Mouse (Mus musculus) embryonic fibroblast, embryonic 13.5 days (primary cell): ENCODE results near the gene Plekhg2. TPM values are rescaled to one million over a fixed set of nuclear protein-coding genes. Genes with fewer than 3 reads are reported as not detected.
A peak's percentile ranks its signal among the peaks of the same experiment; 100 is the strongest.

Experiments
- H3K27ac ChIP-seq: 2 replicates; pipeline ENCODE4 v1.5.1; 2012; ENCODE audit warnings: low read length, control low read depth, inconsistent platforms; ENCODE audit not compliant: insufficient read depth
- H3K4me1 ChIP-seq: 2 replicates; pipeline ENCODE4 v1.6.1; 2011; ENCODE audit warnings: low read length; ENCODE audit not compliant: control insufficient read depth, insufficient read depth
- H3K4me3 ChIP-seq: 2 replicates; pipeline ENCODE4 v1.5.1; 2011; ENCODE audit warnings: mild to moderate bottlenecking, control low read depth, low read length; ENCODE audit not compliant: insufficient read depth
- CTCF ChIP-seq: IDR thresholded peaks from 2 replicates; pipeline ENCODE4 v1.5.1; 2011; ENCODE audit warnings: mild to moderate bottlenecking, control low read depth, low read length, moderate library complexity, borderline replicate concordance; ENCODE audit not compliant: insufficient read depth
- POLR2A ChIP-seq: IDR thresholded peaks from 2 replicates; pipeline ENCODE4 v1.6.1; 2011; ENCODE audit warnings: low read depth, mild to moderate bottlenecking, control low read depth, low read length, moderate library complexity
- polyA plus RNA-seq: library from polyadenylated mRNA; stranded (reverse); fragments of >200 nt; gene quantifications from 2 replicates; pipeline ENCODE4 v1.2.4, GENCODE M21; 2011; ENCODE audit warnings: low read depth; ENCODE audit not compliant: missing spikeins, insufficient read length

Plekhg2 gene
- polyA plus RNA-seq = 66.5 and 68.5 TPM in 2 replicates

- Histone ChIP-seq H3K4me1 (peaks cover 13% of the 10 kb centered on the region; the same call in 1 of the 2 replicates), H3K27ac (peak within 1 kb of the TSS; percentile 96), H3K4me3 (peak within 1 kb of the TSS; percentile 97)
- TF ChIP-seq CTCF (no peak), POLR2A (peak; percentile 82)
These were observed at the start of gene Plekhg2 for GRCm38 (mm10) chr7:28372251-28373108. Gene Plekhg2 (minus strand): TSS chr7:28372599.

GRCm38 (mm10) chr7:28419416-28419815 is 47.0 kb upstream of the Plekhg2 start:
- Histone ChIP-seq H3K4me1 (peaks cover 13% of the 10 kb centered on the region), H3K27ac (peak overlapping the region; percentile 89), H3K4me3 (no peak overlapping the region)
- TF ChIP-seq POLR2A (no peak), CTCF (no peak)

DNA sequence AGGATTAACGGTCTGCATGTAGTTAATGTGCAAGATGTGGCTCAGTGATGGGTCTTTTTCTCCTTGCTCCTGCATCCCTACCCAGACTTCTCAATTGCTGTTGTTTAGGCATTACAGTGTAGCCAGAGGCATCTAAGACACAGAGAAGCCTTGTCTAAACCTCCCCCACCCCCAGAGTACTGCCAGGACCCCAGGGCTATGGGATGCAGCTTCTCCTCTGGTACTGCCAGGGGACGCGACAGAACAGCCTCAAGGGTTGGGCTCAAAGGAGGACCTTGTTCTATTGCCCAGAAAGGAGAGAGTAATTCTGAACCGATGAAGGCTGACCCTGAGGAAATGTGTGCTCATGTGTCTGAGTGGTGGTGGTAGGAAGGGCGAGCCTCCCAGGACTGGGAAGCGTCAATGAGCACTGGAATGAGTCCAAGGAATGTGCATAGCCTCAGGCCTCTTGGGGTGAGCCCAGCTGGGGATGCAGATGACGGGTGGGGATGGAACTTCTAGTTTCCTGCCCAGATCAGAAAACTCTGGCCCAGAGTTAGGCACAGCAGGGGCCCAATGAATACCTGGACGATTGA is 45.8 kb upstream of the Plekhg2 start:
- peak overlapping the region; percentile 86 for H3K27ac ChIP-seq
- peaks cover 9% of the 10 kb centered on the region for H3K4me1 ChIP-seq
- TF ChIP-seq CTCF (no peak), POLR2A (no peak)
- no peak overlapping the region for H3K4me3 ChIP-seq

DNA sequence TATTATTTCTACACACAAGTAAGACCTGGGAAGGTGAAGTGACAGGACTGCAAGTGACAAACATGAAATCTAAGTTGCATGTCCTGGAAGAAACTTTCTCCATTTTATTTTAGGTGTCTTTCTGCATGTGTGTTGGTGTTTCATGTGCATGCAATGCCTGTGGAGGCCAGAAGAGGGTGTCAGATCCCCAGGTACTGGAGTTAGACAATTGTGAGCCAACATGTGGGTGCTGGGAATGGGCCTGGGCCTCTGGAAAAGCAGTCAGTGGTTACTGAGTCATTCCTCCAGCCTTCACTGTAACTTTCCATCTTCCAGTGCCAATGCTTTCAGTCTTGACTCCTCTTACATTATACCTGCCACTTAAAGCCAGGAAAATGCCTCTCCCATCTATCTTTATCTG is 45.0 kb upstream of the Plekhg2 start:
- H3K4me1 ChIP-seq = peaks cover 9% of the 10 kb centered on the region
- no peak overlapping the region for H3K4me3 ChIP-seq
- peak overlapping the region; percentile 5; the same call in 1 of the 2 replicates for H3K27ac ChIP-seq
- no peak; the same call in 1 of the 2 replicates for TF ChIP-seq CTCF
- no peak for TF ChIP-seq POLR2A

- H3K4me3 ChIP-seq = no peak overlapping the region
- H3K27ac ChIP-seq = no peak overlapping the region
- no peaks in the 10 kb centered on the region for H3K4me1 ChIP-seq
- no peak for TF ChIP-seq CTCF
- TF ChIP-seq POLR2A = no peak
These were observed 40.4 kb upstream of the Plekhg2 start for GRCm38 (mm10) chr7:28412826-28413225.

GRCm38 (mm10) chr7:28410841-28411475 is 38.6 kb upstream of the Plekhg2 start:
- Histone ChIP-seq H3K4me3 (no peak overlapping the region), H3K4me1 (no peaks in the 10 kb centered on the region), H3K27ac (no peak overlapping the region)
- TF ChIP-seq CTCF (no peak), POLR2A (no peak)

DNA sequence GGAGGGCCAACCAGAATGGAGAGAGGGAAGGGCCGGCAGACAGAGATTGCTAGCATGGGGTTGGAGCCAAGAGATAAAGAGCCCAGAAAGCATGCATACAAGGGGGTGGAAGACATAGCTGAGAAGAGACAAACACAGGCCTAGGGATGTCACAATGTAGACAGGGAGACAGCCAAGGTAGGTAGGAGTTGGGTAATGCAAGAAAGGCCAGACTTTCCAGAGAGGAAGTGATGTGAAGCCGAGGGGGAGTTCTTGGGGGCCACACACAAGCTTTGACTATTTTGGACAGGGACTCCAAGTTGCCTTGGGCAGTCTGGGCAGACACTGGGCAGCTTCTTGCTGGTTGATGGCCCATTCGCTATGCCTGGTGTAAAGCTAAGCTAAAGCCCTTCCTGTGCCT is 29.5 kb upstream of the Plekhg2 start:
- H3K4me1 ChIP-seq = no peaks in the 10 kb centered on the region
- TF ChIP-seq POLR2A (no peak), CTCF (no peak)
- H3K27ac ChIP-seq = no peak overlapping the region
- H3K4me3 ChIP-seq = no peak overlapping the region

- TF ChIP-seq POLR2A (no peak), CTCF (no peak)
- Histone ChIP-seq H3K27ac (no peak overlapping the region), H3K4me1 (no peaks in the 10 kb centered on the region), H3K4me3 (no peak overlapping the region)
These were observed 28.6 kb upstream of the Plekhg2 start for GRCm38 (mm10) chr7:28401030-28401429.

- Histone ChIP-seq H3K4me1 (no peaks in the 10 kb centered on the region), H3K4me3 (no peak overlapping the region), H3K27ac (no peak overlapping the region)
- TF ChIP-seq CTCF (no peak), POLR2A (no peak)
These were observed 26.4 kb upstream of the Plekhg2 start for GRCm38 (mm10) chr7:28398696-28399340.

GRCm38 (mm10) chr7:28398000-28398399 is 25.6 kb upstream of the Plekhg2 start:
- H3K27ac ChIP-seq = no peak overlapping the region
- H3K4me1 ChIP-seq = no peaks in the 10 kb centered on the region
- no peak for TF ChIP-seq POLR2A
- H3K4me3 ChIP-seq = no peak overlapping the region
